Mouse (Mus musculus): ENCODE measurements around the gene H2-DMa. TPM values are rescaled to one million over a fixed set of nuclear protein-coding genes. Genes with fewer than 3 reads are reported as not detected.
A peak's percentile ranks its signal among the peaks of the same experiment; 100 is the strongest.

H2-DMa gene
- total RNA-seq, 1 experiment from 2014 or later: 11.5 TPM

DNA sequence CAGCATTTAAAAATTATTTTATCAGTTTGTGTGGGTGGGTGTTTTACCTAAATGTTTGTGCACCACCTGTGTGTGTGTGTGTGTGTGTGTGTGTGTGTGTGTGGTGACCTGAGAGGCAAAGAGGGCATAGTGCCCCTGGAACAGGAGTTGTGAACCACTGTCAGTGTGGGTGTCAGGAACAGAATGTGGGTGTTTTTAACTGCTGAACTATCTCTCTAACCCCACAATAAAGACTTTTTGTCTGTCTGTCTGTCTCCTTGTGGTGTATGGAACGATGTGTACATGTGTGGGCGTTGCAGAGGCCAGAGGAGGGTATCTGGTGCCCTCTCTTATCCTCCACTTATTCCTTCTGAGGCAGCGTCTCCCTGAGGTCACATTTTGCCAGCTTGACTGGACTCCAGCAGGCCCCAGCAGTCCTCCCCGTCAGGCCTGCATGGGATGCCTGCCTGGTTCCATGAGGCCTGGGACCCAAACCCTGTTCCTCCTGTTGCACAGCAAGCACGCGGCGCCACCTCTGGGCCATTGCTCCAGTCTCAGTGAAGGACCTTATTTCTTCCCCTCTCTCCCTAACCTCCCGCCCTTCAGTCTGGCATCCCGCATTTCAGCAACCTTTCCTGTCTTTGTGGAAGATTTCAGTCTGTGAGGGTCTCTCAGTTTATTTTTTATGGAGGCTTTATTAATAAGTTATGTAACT, 45.0 kb downstream of the H2-DMa start:
- no peak for DNase-seq

- DNase-seq: no peak
Measured at GRCm38 (mm10) chr17:34165033-34165730, 45.8 kb downstream of the H2-DMa start.

DNA sequence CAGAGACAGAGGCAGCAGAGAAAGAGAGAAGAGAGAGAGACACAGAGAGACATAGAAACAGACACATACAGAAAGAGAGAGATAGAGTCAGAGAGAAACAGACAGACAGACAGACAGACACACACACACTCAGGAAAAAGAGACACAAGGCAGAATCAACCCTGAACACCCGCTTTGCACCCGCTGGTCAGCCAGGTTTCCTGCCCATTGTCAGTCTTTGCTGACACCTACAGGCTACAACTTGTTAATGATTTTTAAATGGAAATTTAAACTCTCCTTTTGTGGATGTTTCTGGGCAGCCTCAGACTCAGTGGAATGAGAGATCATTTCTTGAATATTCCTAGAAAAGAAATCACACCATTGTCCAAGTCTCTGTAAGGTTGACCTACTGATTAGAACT, 49.9 kb downstream of the H2-DMa start:
- peak; percentile 30 for DNase-seq

DNA sequence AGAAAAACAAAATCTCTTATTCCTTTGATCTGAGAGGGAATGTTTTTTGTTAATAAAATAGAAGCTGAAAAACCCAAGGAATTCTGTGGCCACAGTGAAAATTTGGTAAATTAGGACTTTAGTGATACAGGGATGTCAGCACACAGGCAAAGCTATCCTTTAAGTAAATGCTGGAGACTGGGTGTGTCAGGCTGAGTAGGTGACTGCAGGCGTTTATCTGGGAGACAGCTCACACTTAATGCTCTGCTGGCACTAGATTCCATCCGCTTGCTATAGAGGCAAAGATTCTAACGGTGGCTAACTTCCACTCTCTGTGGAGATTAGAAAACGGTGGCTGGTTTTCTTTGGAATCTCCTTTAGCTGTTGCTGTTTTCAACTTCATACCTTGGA, 51.1 kb downstream of the H2-DMa start:
- no peak for DNase-seq

DNA sequence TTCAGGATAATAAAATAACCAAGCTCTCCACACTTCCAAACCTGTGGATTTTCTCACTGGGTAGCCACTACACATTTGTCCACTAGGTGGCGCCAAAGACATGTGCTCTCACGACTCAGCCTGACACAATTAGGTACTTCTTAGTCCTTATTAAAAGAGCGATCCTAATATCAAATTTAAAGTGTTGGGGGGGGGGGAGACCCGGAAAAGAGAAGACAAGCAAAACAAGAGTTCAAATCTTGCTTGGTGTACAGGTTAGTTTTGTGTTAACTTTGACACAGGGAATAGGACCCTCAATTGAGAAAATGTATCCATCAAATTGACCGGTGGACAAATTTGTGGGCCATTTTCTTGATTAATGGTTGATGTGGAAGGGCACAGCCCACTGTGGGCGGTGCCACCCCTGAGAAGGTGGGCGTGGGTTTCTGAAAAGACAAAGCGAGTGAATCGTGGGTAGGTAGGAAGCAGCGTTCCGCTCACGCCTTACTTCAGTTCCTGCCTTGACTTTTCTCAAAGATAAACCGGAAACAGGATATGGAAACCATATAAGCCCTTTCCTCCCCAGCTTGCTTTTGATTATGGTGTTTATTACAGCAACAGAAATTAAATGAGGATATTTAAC, 51.6 kb downstream of the H2-DMa start:
- peak; percentile 78 for DNase-seq

DNA sequence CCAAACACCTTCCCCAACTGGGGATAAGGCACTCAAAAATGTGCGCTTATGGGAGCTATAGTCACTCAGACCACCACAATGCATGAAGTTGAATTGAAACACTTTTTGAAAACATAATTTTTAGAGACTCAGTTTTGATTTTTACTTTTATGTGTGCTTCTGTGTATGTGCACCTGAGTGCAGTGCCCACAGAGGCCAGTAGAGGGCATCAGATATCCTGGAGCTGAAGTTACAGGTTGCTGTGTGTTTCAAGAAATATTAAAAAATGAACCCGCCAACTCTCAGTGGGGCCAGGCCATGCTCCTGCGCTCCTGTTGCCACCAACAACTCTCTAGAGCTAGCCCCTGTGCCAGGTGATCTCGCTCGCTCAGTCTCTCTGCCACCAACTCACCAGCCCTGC, 53.2 kb downstream of the H2-DMa start:
- no peak for DNase-seq

GRCm38 (mm10) chr17:34174075-34174474, 54.7 kb downstream of the H2-DMa start:
- DNase-seq: no peak

DNA sequence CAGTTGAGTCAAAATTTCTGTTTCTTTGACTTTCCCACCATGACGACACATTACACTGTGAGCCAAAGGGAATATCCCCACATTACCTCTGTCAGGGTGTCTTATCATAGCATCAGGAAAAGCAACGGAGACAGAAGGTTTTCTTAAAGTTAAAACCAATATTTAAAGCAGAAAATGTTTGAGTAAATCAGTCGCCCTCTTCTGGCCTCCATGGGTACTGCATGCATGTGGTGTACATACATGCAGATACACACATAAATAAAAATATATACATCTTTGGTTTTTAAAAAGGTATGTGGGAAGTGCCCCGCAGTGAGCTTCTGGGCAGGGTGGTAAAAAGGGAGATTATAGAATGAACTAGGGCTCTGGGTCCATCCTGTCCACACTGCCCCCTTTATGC, 57.8 kb downstream of the H2-DMa start:
- no peak for DNase-seq

DNA sequence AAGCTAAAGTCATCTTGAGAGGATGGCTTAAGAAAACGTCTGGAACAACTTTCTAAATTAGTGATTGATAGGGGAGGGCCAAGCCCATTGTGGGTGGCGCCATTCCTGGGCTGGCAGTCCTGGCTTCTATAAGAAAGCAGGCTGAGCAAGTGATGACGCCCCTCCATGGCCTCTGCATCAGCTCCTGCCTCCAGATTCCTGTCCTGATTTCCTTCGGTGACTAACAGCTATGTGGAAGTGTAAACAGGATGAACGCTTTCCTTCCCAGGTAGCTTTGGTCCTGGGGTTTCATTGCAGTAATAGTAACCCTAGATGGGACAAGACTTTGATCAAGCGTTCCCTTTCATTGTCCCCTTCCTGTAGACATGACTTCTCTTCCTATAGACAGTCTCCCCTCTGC, 59.7 kb downstream of the H2-DMa start:
- DNase-seq: no peak

DNA sequence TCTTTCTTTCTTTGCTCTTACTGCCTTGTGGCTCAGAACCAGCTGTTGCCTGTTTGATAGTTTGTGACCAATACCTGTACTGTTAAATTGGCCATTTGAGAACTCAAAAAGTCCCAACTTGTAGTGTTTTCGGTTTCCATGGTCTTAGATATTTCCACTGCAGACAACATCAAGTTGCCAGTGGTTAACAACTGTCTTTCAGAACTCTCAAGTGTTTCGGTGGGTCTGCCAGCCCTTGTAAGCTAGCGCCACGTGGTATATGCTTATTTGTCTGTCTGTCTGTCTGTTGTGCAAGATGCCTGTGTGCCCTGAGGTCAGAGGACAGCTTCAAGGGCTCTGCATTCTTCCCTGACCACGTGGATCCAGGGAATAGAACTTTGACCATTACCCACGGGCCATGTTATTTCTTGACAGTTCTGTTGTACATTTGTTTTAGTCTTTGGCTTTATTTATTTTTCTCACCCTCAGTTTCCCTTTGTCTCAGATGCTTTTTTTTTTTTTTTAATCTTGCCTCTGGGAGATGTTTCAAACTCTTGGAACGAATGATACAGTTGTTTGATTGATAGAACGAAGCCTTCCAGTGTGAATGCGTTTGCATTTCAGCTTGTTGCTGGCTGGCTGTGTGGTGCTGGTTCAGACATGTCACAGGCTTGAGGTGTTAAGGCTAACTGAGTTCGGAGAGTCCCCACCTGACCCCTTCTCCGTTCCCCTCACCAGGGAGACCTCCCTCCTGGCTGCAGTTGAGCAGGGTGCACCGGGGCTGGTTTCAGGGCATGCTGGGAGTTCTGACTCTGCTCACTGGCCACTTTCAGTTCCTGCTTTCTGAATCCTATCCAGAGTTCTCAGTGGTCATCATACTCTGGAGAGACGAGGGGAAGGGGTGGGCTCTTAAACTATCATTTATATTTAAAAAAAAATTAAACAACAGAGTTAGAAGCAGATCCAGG, 60.8 kb downstream of the H2-DMa start:
- DNase-seq: no peak

DNA sequence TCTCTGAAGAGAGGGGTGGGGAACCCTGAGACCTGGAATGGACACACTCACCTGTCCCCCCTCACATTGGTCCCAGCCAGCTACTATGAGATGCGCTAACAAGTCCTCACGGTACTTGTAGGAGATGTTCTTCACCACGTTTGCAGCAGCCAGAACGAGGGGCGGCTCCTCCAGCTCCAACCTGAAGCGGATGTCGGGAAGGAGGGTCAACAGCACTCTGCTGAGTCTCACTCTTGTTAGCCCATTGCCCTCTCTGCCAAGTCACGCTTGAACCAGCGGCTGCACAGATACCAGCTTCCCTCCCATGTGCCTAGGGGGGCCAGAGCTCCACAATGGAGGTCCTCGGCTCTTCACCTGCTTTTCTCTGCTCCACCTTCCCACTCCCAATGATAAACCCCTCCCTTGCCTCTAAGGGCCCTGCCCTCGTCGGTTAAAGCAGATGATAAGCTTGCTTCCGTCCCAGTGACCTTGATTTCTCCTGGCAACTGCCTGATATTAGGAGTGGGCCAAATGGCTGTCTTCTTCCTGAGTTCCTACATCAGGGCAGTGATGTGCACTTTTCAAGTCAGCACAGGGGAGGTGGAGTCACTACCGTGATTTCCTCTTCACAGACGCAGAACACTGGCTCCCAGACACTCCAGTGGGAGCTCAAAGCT, 64.4 kb downstream of the H2-DMa start:
- no peak for DNase-seq

DNA sequence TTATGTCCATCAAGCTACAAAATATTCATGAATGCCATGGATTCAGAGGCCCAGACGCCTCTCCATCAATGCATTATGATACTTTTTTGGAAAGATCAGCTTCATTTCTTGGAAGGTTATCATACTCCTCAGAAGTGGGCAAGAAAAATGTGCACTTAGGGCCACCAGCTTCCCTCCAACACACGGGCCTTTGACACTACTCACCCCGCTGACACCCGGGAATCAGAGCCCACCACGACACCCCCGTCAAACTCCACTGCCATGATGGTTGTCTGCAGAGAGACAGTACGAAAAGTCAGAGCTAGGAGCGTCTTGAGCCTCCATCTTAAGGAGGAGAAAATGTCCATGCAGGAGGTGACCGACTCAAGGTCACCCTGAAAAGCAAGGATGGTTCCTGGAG, 66.2 kb downstream of the H2-DMa start:
- no peak for DNase-seq

GRCm38 (mm10) chr17:34186885-34187260, 67.5 kb downstream of the H2-DMa start:
- no peak for DNase-seq

DNA sequence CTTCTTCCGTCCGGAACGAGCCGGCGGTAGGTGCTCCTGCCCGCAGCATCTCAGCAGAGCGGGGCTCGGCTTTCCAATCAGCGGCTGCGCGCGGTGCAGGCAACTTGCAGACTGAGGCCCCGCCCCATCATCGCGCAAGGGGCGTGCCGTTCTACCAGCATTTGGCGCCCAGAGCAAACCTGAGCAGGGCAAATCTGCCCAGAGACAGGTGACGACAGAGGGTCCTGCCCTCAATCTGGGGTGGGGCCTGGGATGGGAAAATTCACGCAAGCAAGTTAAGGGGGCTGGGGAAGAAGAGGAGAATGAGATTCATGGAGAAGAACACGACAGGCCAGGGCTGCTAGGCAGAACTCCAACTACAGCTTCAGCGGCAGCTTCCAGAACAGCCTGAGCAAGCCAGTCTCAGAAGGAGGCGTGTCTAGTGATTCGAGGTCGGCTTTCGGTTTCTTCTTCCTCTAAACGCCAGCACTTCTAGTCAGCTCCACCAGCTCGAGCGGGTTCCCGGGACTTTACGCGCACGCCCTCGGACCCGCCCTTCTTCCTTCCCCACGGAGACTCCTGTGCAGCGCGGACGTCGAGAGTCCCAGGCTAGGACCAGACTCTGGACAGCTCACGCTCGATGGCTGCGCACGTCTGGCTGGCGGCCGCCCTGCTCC, 68.0 kb downstream of the H2-DMa start, which contains the start of the genes Tap1 and Psmb9:
Gene Tap1, plus strand, starts transcription at position 293 of the 656 bp plus-strand sequence.
Gene Psmb9, minus strand, starts transcription at position 504 of the 656 bp plus-strand sequence.
- peak; percentile 100 for DNase-seq

- DNase-seq: peak; percentile 55
Measured at GRCm38 (mm10) chr17:34188010-34188409, 68.7 kb downstream of the H2-DMa start.

Other genes with a start within 250 kb of the H2-DMa start
- not detected in 2 replicates for gene Gm7029, start 245.7 kb upstream of the H2-DMa start, total RNA-seq (2021)
- gene Kifc1, start 228.9 kb upstream of the H2-DMa start, total RNA-seq (2021): 7.0 and 11.3 TPM in 2 replicates
- gene Platr17, start 214.4 kb upstream of the H2-DMa start, total RNA-seq (2021): not detected in 2 replicates
- gene Daxx, start 210.1 kb upstream of the H2-DMa start, total RNA-seq (2021): 35.2 and 36.4 TPM in 2 replicates
- gene Tapbp, start 203.6 kb upstream of the H2-DMa start, total RNA-seq (2021): 101 and 166 TPM in 2 replicates
- 27.4 and 38.8 TPM in 2 replicates for gene Zbtb22, start 203.6 kb upstream of the H2-DMa start, total RNA-seq (2021)
- 68.9 and 72.7 TPM in 2 replicates for gene Rgl2, start 190.0 kb upstream of the H2-DMa start, total RNA-seq (2021)
- 101 and 102 TPM in 2 replicates for gene Pfdn6, start 179.2 kb upstream of the H2-DMa start, total RNA-seq (2021)
- gene Wdr46, start 178.9 kb upstream of the H2-DMa start, total RNA-seq (2021): 38.7 and 40.4 TPM in 2 replicates
- 8.5 and 8.9 TPM in 2 replicates for gene B3galt4, start 168.1 kb upstream of the H2-DMa start, total RNA-seq (2021)
- gene Vps52, start 163.7 kb upstream of the H2-DMa start, total RNA-seq (2021): 57.4 and 70.0 TPM in 2 replicates
- gene Rps18, start 163.5 kb upstream of the H2-DMa start, total RNA-seq (2021): 630 and 736 TPM in 2 replicates
- 321 and 327 TPM in 2 replicates for gene H2-K1, start 119.2 kb upstream of the H2-DMa start, total RNA-seq (2021)
- 50.8 and 66.2 TPM in 2 replicates for gene Ring1, start 94.9 kb upstream of the H2-DMa start, total RNA-seq (2021)
- gene H2-Ke6, start 91.5 kb upstream of the H2-DMa start, total RNA-seq (2021): 239 TPM in 2 replicates
- 149 and 162 TPM in 2 replicates for gene Slc39a7, start 87.9 kb upstream of the H2-DMa start, total RNA-seq (2021)
- 66.8 and 71.0 TPM in 2 replicates for gene Rxrb, start 87.7 kb upstream of the H2-DMa start, total RNA-seq (2021)
- gene Col11a2, start 80.1 kb upstream of the H2-DMa start, total RNA-seq (2021): 0.91 and 3.0 TPM in 2 replicates
- gene H2-Oa, start 27.2 kb upstream of the H2-DMa start, total RNA-seq (2021): 0.27 TPM in 1 of 2 replicates, not detected in the other
- 209 and 233 TPM in 2 replicates for gene Brd2, start 3.1 kb downstream of the H2-DMa start, total RNA-seq (2021)
- 1.7 TPM in 1 of 2 replicates, not detected in the other for gene H2-DMb2, start 23.8 kb downstream of the H2-DMa start, total RNA-seq (2021)
- gene H2-DMb1, start 33.5 kb downstream of the H2-DMa start, total RNA-seq (2021): 2.4 and 3.0 TPM in 2 replicates
- gene Tap1, start 68.0 kb downstream of the H2-DMa start, total RNA-seq (2021): 14.4 and 20.9 TPM in 2 replicates
- gene Psmb9, start 68.2 kb downstream of the H2-DMa start, total RNA-seq (2021): 7.0 and 14.5 TPM in 2 replicates
- gene Psmb8, start 78.2 kb downstream of the H2-DMa start, total RNA-seq (2021): 11.7 and 23.5 TPM in 2 replicates
- gene Tap2, start 84.0 kb downstream of the H2-DMa start, total RNA-seq (2021): 43.1 and 56.6 TPM in 2 replicates
- 0.43 TPM in 1 of 2 replicates, not detected in the other for gene H2-Ob, start 119.4 kb downstream of the H2-DMa start, total RNA-seq (2021)
- 15.5 and 17.0 TPM in 2 replicates for gene H2-Ab1, start 138.1 kb downstream of the H2-DMa start, total RNA-seq (2021)
- gene H2-Aa, start 168.3 kb downstream of the H2-DMa start, total RNA-seq (2021): 14.2 and 19.2 TPM in 2 replicates
- 14.0 and 18.1 TPM in 2 replicates for gene H2-Eb1, start 186.3 kb downstream of the H2-DMa start, total RNA-seq (2021)
- not detected in 2 replicates for gene H2-Eb2, start 206.1 kb downstream of the H2-DMa start, total RNA-seq (2021)
- 0.43 TPM in 1 of 2 replicates, not detected in the other for gene Btnl2, start 235.3 kb downstream of the H2-DMa start, total RNA-seq (2021)